Mouse (Mus musculus): ENCODE results near the gene Trabd2b. TPM values are rescaled to one million over a fixed set of nuclear protein-coding genes. Genes with fewer than 3 reads are reported as not detected.

Gene Trabd2b
- polyA plus RNA-seq, 1 experiment = not detected

- Histone ChIP-seq H3K27ac (ENCODE audit: insufficient read depth, low read depth, low read length) (no peak overlapping the region), H3K4me3 (ENCODE audit: insufficient read depth, low read depth, low read length) (no peak overlapping the region), H3K4me1 (ENCODE audit: control insufficient read depth, insufficient read depth, low read length) (no peaks in the 10 kb centered on the region)
- TF ChIP-seq POLR2A (IDR thresholded peaks at IDR 0.05; ENCODE audit: insufficient read depth, low read depth, low read length) (no peak), CTCF (IDR thresholded peaks at IDR 0.05; ENCODE audit: insufficient read depth, low read depth, low read length) (no peak)
Observed at GRCm38 (mm10) chr4:114599121-114599520, 192.6 kb downstream of the Trabd2b start.

- TF ChIP-seq CTCF (IDR thresholded peaks at IDR 0.05; ENCODE audit: insufficient read depth, low read depth, low read length) (no peak), POLR2A (IDR thresholded peaks at IDR 0.05; ENCODE audit: insufficient read depth, low read depth, low read length) (no peak)
- Histone ChIP-seq H3K4me3 (ENCODE audit: insufficient read depth, low read depth, low read length) (no peak overlapping the region), H3K27ac (ENCODE audit: insufficient read depth, low read depth, low read length) (no peak overlapping the region), H3K4me1 (ENCODE audit: control insufficient read depth, insufficient read depth, low read length) (no peaks in the 10 kb centered on the region)
- WGBS = 53% methylated on average over 8 of the region's 8 CpGs
Observed at GRCm38 (mm10) chr4:114601201-114602009, 194.9 kb downstream of the Trabd2b start.

GRCm38 (mm10) chr4:114605670-114606069, 199.1 kb downstream of the Trabd2b start:
- H3K4me1 ChIP-seq (ENCODE audit: control insufficient read depth, insufficient read depth, low read length) = no peaks in the 10 kb centered on the region
- no peak overlapping the region for H3K4me3 ChIP-seq (ENCODE audit: insufficient read depth, low read depth, low read length)
- no peak overlapping the region for H3K27ac ChIP-seq (ENCODE audit: insufficient read depth, low read depth, low read length)
- TF ChIP-seq CTCF (IDR thresholded peaks at IDR 0.05; ENCODE audit: insufficient read depth, low read depth, low read length) (no peak), POLR2A (IDR thresholded peaks at IDR 0.05; ENCODE audit: insufficient read depth, low read depth, low read length) (no peak)
- WGBS = 83% methylated on average over 3 of the region's 3 CpGs

GRCm38 (mm10) chr4:114607873-114608272, 201.3 kb downstream of the Trabd2b start:
- Histone ChIP-seq H3K4me1 (ENCODE audit: control insufficient read depth, insufficient read depth, low read length) (no peaks in the 10 kb centered on the region), H3K4me3 (ENCODE audit: insufficient read depth, low read depth, low read length) (no peak overlapping the region), H3K27ac (ENCODE audit: insufficient read depth, low read depth, low read length) (no peak overlapping the region)
- WGBS = 73% methylated on average over 2 of the region's 2 CpGs
- no peak for TF ChIP-seq CTCF (IDR thresholded peaks at IDR 0.05; ENCODE audit: insufficient read depth, low read depth, low read length)
- no peak for TF ChIP-seq POLR2A (IDR thresholded peaks at IDR 0.05; ENCODE audit: insufficient read depth, low read depth, low read length)

- H3K27ac ChIP-seq (ENCODE audit: insufficient read depth, low read depth, low read length) = no peak overlapping the region
- no peak overlapping the region for H3K4me3 ChIP-seq (ENCODE audit: insufficient read depth, low read depth, low read length)
- H3K4me1 ChIP-seq (ENCODE audit: control insufficient read depth, insufficient read depth, low read length) = no peaks in the 10 kb centered on the region
- 93% methylated on average over 4 of the region's 4 CpGs for WGBS
- TF ChIP-seq CTCF (IDR thresholded peaks at IDR 0.05; ENCODE audit: insufficient read depth, low read depth, low read length) (no peak), POLR2A (IDR thresholded peaks at IDR 0.05; ENCODE audit: insufficient read depth, low read depth, low read length) (no peak)
Observed at GRCm38 (mm10) chr4:114609297-114609696, 202.8 kb downstream of the Trabd2b start.

- no peak overlapping the region for H3K27ac ChIP-seq (ENCODE audit: insufficient read depth, low read depth, low read length)
- no peaks in the 10 kb centered on the region for H3K4me1 ChIP-seq (ENCODE audit: control insufficient read depth, insufficient read depth, low read length)
- no peak overlapping the region for H3K4me3 ChIP-seq (ENCODE audit: insufficient read depth, low read depth, low read length)
- 68% methylated on average over 8 of the region's 8 CpGs for WGBS
- TF ChIP-seq CTCF (IDR thresholded peaks at IDR 0.05; ENCODE audit: insufficient read depth, low read depth, low read length) (no peak), POLR2A (IDR thresholded peaks at IDR 0.05; ENCODE audit: insufficient read depth, low read depth, low read length) (no peak)
Observed at GRCm38 (mm10) chr4:114611166-114611929, 204.8 kb downstream of the Trabd2b start.

GRCm38 (mm10) chr4:114612032-114612431, 205.5 kb downstream of the Trabd2b start:
- no peak for TF ChIP-seq CTCF (IDR thresholded peaks at IDR 0.05; ENCODE audit: insufficient read depth, low read depth, low read length)
- TF ChIP-seq POLR2A (IDR thresholded peaks at IDR 0.05; ENCODE audit: insufficient read depth, low read depth, low read length) = no peak
- WGBS = 74% methylated on average over 5 of the region's 5 CpGs
- H3K4me1 ChIP-seq (ENCODE audit: control insufficient read depth, insufficient read depth, low read length) = no peaks in the 10 kb centered on the region
- H3K27ac ChIP-seq (ENCODE audit: insufficient read depth, low read depth, low read length) = no peak overlapping the region
- H3K4me3 ChIP-seq (ENCODE audit: insufficient read depth, low read depth, low read length) = no peak overlapping the region

- no peak overlapping the region for H3K27ac ChIP-seq (ENCODE audit: insufficient read depth, low read depth, low read length)
- TF ChIP-seq CTCF (IDR thresholded peaks at IDR 0.05; ENCODE audit: insufficient read depth, low read depth, low read length) (no peak), POLR2A (IDR thresholded peaks at IDR 0.05; ENCODE audit: insufficient read depth, low read depth, low read length) (no peak)
- 91% methylated on average over 4 of the region's 4 CpGs for WGBS
- H3K4me3 ChIP-seq (ENCODE audit: insufficient read depth, low read depth, low read length) = no peak overlapping the region
- H3K4me1 ChIP-seq (ENCODE audit: control insufficient read depth, insufficient read depth, low read length) = no peaks in the 10 kb centered on the region
Observed at GRCm38 (mm10) chr4:114612827-114613226, 206.3 kb downstream of the Trabd2b start.

- TF ChIP-seq POLR2A (IDR thresholded peaks at IDR 0.05; ENCODE audit: insufficient read depth, low read depth, low read length) (no peak), CTCF (IDR thresholded peaks at IDR 0.05; ENCODE audit: insufficient read depth, low read depth, low read length) (no peak)
- Histone ChIP-seq H3K4me1 (ENCODE audit: control insufficient read depth, insufficient read depth, low read length) (no peaks in the 10 kb centered on the region), H3K27ac (ENCODE audit: insufficient read depth, low read depth, low read length) (no peak overlapping the region), H3K4me3 (ENCODE audit: insufficient read depth, low read depth, low read length) (no peak overlapping the region)
- 31% methylated on average over 1 of the region's 1 CpGs for WGBS
Observed at GRCm38 (mm10) chr4:114614086-114614485, 207.6 kb downstream of the Trabd2b start.
